Mouse (Mus musculus): ENCODE measurements around the gene Nr2f1.

Gene Nr2f1

DNA sequence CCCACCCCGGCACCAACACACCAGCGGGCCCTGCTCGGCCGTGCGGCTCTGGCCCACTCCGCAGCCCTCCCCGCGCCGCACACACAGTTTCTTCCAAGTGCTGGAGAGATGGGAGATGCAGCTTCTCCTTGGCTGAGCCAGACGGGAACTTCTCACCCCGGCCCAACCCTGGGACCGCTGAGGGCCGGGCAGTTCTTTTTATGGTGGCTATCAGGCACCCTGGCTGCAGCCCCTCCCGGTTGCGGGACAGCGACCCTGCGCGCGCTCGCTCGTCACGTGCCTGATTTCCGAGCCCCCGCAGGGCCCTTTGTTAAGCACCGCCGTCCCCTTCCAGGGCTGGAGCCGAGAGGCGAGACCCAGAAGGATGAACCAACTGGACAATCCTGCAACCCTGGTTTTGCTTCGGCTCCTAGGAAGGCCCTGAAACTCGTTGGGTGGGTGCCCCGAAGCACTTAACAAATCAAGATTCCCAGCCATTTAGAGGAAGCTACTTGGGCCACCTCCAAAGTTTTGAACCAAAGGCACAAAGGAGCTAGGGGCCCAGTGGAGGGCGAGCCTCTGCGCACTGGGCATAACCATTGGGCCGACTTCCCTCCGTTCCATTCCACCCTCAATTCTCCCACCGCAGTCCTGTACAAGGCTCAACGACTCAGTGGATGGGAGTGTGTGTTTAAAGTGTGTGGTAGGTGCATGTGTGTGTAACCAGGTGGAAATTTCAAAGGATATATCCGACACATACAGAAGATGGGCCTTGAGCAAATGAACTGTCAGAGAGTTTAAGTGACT lies 20.1 kb downstream of the Nr2f1 start:
- DNase-seq (ENCODE audit: low spot score in 2 of 2) = no peak

DNA sequence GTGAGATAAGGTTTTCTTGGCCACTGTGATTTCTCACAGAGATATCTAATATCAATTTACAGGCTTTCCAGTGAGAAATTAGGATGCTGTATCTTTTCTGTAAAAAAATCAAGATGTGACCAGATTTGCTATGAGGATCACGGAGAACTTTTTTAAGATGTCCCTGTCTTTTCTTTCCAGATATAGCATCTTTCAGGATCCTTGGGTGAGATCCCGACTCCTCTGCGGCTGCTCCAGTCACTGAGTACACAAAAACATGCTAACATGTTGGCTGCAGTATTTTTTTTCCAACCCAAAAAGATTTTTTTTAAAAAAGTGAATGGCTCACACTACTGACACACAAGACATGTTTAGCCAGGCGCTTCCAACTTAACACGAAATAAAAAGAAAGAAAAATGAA lies 20.8 kb downstream of the Nr2f1 start:
- DNase-seq (ENCODE audit: low spot score in 2 of 2) = no peak

- DNase-seq (ENCODE audit: low spot score in 2 of 2) = no peak
Measured at GRCm38 (mm10) chr13:78178021-78178420, 21.5 kb downstream of the Nr2f1 start.

DNA sequence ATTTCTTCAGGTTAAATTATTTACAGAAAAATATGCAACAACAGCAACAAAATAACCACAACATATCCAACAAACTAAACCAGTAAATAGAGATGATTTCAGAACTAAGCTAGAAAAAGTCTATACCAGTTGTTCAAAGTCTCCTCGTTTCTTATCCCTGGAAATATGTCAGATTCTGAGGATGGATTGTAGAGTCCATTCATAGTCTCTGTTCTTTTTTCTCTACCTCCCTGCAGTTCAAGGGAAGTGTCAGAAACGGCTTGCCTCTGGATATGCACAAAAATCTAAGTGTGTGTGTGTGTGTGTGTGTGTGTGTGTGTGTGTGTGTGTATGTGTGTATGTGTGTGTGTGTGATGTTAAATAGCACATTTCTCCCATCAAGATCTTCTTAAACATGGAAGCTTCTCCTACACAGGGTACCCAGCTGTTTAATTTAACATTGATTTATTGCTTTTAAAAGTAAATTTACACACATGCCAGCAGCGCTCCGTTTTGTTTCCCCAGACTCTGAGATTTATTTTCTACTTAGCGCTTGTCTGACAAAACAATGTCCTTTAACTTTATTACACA lies 22.1 kb downstream of the Nr2f1 start:
- DNase-seq (ENCODE audit: low spot score in 2 of 2) = no peak

DNA sequence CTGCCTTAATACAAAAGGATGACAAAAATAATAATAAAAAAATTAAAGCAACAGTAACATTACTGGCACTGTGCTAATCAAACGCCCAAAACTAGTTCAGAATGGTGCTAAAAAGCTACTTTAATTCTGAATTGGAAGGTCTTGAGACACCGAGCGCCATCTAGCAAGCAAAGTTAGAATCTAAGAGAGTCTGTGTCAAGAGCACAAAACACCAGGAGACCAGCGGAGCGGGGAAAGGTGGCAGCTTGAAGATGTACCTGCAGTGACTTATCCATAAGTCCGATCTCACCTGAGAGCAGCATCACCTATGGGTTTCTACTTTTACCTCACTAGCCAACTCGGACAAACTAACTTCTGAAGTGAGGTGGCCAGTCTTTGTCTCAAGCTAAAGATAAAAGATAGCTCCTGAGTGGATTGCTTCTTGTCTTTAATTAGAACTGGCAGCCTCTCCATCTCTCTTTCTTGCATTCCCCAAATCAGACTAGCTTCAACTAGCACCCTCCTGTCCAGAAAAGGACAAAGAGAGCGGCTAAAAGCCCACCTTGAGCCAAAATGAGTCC lies 23.7 kb downstream of the Nr2f1 start:
- DNase-seq (ENCODE audit: low spot score in 2 of 2) = no peak

DNA sequence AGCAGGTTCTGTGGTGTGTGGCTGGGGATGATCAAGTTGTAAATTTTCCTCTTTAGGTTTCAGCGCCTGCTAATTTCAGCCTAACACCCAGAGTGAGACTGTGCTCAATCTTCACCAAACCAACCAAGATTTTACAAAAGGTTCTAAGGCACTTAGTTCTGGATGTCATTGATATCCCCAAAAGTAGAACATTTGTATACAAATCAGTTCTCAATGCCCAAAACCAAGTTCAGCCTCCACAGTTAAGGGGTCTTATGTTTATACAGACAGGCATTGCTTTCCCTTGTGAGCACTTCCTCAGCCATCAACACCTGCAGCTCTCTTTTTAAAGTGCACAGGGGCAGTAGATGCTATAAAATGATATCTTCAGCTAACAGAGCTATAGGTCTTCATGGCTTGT lies 24.7 kb downstream of the Nr2f1 start:
- DNase-seq (ENCODE audit: low spot score in 2 of 2) = no peak

DNA sequence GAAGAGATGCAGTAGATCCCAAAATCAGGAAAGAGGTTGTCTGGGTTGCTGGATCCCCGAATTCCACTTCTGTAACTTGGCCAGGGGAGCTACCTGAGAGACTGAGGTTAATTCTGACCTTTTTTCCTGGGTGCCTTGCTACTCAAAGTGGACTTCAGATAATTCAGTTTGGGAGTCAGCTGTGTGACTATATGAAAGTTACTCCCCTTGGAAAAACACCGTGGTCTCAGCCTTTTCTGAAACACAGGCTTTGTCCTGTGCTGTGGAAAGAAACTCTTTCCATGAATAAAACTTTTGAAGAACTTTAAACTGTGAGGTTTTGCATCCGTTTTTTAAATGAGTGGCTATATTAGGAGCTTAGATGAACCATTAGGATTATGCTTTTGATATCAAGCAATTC lies 25.4 kb downstream of the Nr2f1 start:
- DNase-seq (ENCODE audit: low spot score in 2 of 2) = no peak

DNA sequence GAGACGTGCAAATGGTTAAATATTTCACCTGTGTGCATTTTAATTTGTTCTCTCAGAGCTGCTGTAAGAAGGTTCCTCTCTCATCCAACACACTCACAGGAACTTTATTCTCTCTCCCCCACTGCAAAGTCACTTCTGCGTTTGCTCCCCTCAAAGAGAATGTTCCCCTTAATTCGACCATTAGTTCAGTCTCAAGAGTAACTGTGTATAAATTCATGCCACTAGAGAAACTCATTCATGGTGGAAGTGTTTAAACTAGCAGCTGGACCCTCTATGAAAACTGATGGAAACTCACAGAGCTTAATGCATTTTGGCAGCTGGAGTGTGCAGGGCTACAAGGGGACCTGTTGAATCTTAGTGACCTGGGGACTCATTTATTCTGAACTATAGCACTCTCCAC lies 26.7 kb downstream of the Nr2f1 start:
- DNase-seq (ENCODE audit: low spot score in 2 of 2) = no peak

DNA sequence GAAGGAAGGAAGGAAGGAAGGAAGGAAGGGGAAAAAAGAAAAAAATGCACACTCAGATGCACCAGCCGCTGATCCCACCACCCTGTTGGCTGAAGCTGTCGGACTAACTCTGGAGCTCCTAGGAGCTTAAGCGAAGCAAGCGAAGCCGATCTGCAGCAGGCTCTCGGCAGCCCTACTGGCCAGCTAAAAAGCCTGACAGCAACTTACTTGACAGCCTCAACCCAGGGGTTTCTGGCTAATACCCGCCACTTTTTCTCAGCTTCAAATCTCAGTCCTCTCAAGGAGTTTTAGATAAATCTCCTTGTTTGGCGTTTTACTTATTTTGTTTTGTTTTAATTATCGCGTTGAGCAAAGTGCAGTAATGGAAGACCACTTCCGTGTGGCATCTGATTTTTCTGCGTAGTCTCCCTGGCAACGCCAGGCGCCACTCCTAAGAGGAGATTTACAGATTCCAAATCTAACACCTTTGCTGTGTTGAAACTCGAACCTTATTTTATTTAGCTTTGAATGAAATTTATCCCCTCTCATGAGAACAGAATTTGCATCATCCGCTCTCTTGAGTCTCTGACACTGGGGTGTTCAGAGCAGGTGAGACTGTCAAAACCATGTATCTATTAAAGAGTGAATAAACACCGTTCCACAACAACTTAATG lies 27.4 kb downstream of the Nr2f1 start:
- no peak for DNase-seq (ENCODE audit: low spot score in 2 of 2)

DNA sequence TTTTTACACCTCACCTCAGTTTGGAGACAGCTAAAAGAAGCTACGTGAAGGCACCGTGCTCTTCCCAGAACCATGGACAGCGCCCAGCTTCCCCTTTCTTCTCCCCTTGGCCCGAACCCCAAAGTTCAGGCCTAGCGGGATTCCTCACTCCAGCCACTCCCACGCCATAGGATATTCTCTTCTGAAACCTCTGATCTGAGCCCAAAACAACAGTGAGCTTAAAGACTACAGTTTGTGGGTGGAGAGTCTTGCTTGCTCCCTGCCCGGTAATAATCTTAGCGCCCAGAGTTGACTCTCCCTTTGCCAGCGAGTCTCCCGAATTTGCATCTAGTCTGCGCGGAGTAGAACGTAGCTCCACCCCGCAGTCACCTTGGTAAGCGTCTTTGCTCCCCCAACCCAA lies 28.2 kb downstream of the Nr2f1 start:
- peak in 1 of 2 experiments; percentile 36 for DNase-seq (ENCODE audit: low spot score in 2 of 2)

GRCm38 (mm10) chr13:78168166-78168565 lies 31.4 kb downstream of the Nr2f1 start:
- DNase-seq (ENCODE audit: low spot score in 2 of 2) = no peak

GRCm38 (mm10) chr13:78164941-78165340 lies 34.6 kb downstream of the Nr2f1 start:
- no peak for DNase-seq (ENCODE audit: low spot score in 2 of 2)

- DNase-seq (ENCODE audit: low spot score in 2 of 2) = peak; percentile 12 to 25
Measured at GRCm38 (mm10) chr13:78163087-78163958, 36.2 kb downstream of the Nr2f1 start.

- DNase-seq (ENCODE audit: low spot score in 2 of 2) = no peak
Measured at GRCm38 (mm10) chr13:78162149-78162548, 37.4 kb downstream of the Nr2f1 start.

- no peak for DNase-seq (ENCODE audit: low spot score in 2 of 2)
Measured at GRCm38 (mm10) chr13:78157465-78157864, 42.1 kb downstream of the Nr2f1 start.

Measured in spleen, postnatal 10 days (tissue).